ENCODE assay signal across 14 mouse cellular contexts in the genomic region with DNA sequence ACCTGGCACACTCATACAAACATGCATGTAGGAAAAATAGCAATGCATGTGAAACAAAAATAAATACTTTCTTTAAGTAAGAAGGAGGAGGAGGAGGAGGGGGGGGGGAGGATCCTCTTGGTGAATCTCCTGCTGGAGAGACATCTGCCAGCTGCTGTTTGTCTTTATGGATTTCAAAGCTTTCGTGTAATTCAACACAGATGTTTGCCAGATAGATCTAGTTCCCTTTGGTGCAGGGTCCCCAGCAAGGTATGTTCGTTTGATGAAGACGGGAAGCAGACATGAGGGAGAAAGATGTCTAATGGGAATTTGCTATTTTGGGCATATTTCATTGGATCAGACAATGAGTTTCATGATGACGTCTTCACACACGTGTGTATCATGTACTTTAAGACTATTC.
"Had no signal": no experiment of that assay in that cellular context is flagged by ENCODE, and none has a peak within 500 bp of the region (broad histone marks: within the 10 kb centered on the region; RNA-seq: fewer than 3 reads in every experiment).

No protein-coding gene starts in this region.

- H3K9me3 ChIP-seq: midbrain, embryonic 12.5 days had no signal

- DNase-seq: kidney, adult 11 months; kidney, postnatal 36 days; layer of hippocampus, adult 9-11 months; layer of hippocampus, postnatal 36 days; lung, adult 18-20 months; lung, postnatal 4 days; right cerebral cortex, adult 18-20 months; right cerebral cortex, postnatal 25 days; thymus, postnatal 36 days had no signal

- H3K36me3 ChIP-seq: limb, embryonic 12.5 days; midbrain, embryonic 12.5 days had no signal

- H3K27ac ChIP-seq: kidney, postnatal 0 days; limb, embryonic 12.5 days; liver, embryonic 14.5 days; midbrain, embryonic 12.5 days had no signal

- H3K4me2 ChIP-seq: limb, embryonic 12.5 days; midbrain, embryonic 12.5 days had no signal

- H3K4me3 ChIP-seq: limb, embryonic 12.5 days; midbrain, embryonic 12.5 days had no signal

- H3K9ac ChIP-seq: limb, embryonic 12.5 days; liver, embryonic 14.5 days; midbrain, embryonic 12.5 days had no signal

- H3K27me3 ChIP-seq: limb, embryonic 12.5 days; midbrain, embryonic 12.5 days had no signal

- ATAC-seq: lung, postnatal 0 days had no signal

- H3K4me1 ChIP-seq: limb, embryonic 12.5 days; midbrain, embryonic 12.5 days had no signal
